Mouse (Mus musculus) myocyte (in vitro differentiated cells): ENCODE measurements at regions not wholly inside any gene's neighbourhood (a gene's known extent, or its start where the extent isn't known, plus 50 kb on each side); places are given as distances from the start of the nearest gene placed in this dataset.

Experiments used
- E2F4 ChIP-seq: IDR thresholded peaks from one replicate; pipeline ENCODE4 v1.6.1; 2011; ENCODE audit warnings: mild to moderate bottlenecking, control low read depth, moderate library complexity; ENCODE audit not compliant: insufficient read depth
- MAX ChIP-seq: IDR thresholded peaks from one replicate; pipeline ENCODE4 v1.6.1; 2011; ENCODE audit warnings: low read depth, mild to moderate bottlenecking, control low read depth
- MYOD1 ChIP-seq, 3 experiments: IDR thresholded peaks; one replicate each; pipeline ENCODE4 v1.6.1; 2011; ENCODE audit warnings: control low read depth in 2 of 3, low read depth in 2 of 3, mild to moderate bottlenecking in 2 of 3, moderate library complexity in 1 of 3; ENCODE audit not compliant: insufficient read length in 2 of 3, control insufficient read depth in 1 of 3
- MYOG ChIP-seq, 3 experiments: IDR thresholded peaks; one replicate each; pipeline ENCODE4 v1.6.1; 2011; ENCODE audit warnings: control low read depth in 2 of 3, low read depth in 2 of 3, mild to moderate bottlenecking in 2 of 3; ENCODE audit not compliant: insufficient read length in 2 of 3, control insufficient read depth in 1 of 3, insufficient read depth in 1 of 3
- POLR2A ChIP-seq: IDR thresholded peaks from one replicate; pipeline ENCODE4 v1.6.1; 2011; ENCODE audit warnings: low read depth, mild to moderate bottlenecking, control low read depth, moderate library complexity; ENCODE audit not compliant: insufficient read length
- POLR2AphosphoS2 ChIP-seq: IDR thresholded peaks from one replicate; pipeline ENCODE4 v1.6.1; 2011; ENCODE audit warnings: low read depth, control low read depth; ENCODE audit not compliant: insufficient read length
- TCF3 ChIP-seq: IDR thresholded peaks from one replicate; pipeline ENCODE4 v1.6.1; 2011; ENCODE audit warnings: low read depth, control low read depth; ENCODE audit not compliant: insufficient read length
- USF1 ChIP-seq: IDR thresholded peaks from one replicate; pipeline ENCODE4 v1.6.1; 2011; ENCODE audit warnings: low read depth, mild to moderate bottlenecking, control low read depth, moderate library complexity

- TF ChIP-seq POLR2A (no peak), MYOG (IDR thresholded peaks at IDR 0.05; ENCODE audit: control insufficient read depth in 1 of 3, insufficient read depth in 1 of 3, insufficient read length in 2 of 3, low read depth in 2 of 3) (no peak), MYOD1 (IDR thresholded peaks at IDR 0.05; ENCODE audit: control insufficient read depth in 1 of 3, insufficient read length in 2 of 3, low read depth in 2 of 3) (no peak), USF1 (no peak), E2F4 (no peak), MAX (no peak), POLR2AphosphoS2 (no peak), TCF3 (no peak)
These were observed 152.1 kb upstream of the Jmjd1c start for GRCm38 (mm10) chr10:66943875-66944274.
